Mouse (Mus musculus) megakaryocyte-erythroid progenitor cell, adult 5-6 weeks (primary cell): ENCODE data around the gene Spry2. TPM values are rescaled to one million over a fixed set of nuclear protein-coding genes. Genes with fewer than 3 reads are reported as not detected.

ENCODE experiments used
- total RNA-seq, 2 experiments: library from RNA; stranded (forward) in 1 of 2; stranded (reverse) in 1 of 2; fragments of 200-1000, 215-1000 nt in 1 of 2; fragments of >200 nt in 1 of 2; fragmentation: Nextera tagmentation in 1 of 2; gene quantifications; 2 replicates each; pipeline ENCODE4 v1.2.3; 2014 to 2017

The Spry2 gene
- total RNA-seq, 2 experiments from 2014 or later, result 4.5 to 7.1 TPM

Other genes with a start within 250 kb of the Spry2 start
- not detected in 2 replicates for gene Trim52, start 209.4 kb upstream of the Spry2 start, total RNA-seq (2014; fragmentation: Nextera tagmentation)
- not detected in 2 replicates for gene Trim52, start 209.4 kb upstream of the Spry2 start, total RNA-seq (2017)